Mouse (Mus musculus): ENCODE results near the gene Gja5. TPM values are rescaled to one million over a fixed set of nuclear protein-coding genes. Genes with fewer than 3 reads are reported as not detected.
"Not testable (repeated sequence)": the region's sequence is repeated elsewhere in the genome, so short reads cannot be mapped to it uniquely, and the experiment has no call there.

The Gja5 gene
- polyA plus RNA-seq, 1 experiment from 2014 or later, result 2.5 TPM

DNA sequence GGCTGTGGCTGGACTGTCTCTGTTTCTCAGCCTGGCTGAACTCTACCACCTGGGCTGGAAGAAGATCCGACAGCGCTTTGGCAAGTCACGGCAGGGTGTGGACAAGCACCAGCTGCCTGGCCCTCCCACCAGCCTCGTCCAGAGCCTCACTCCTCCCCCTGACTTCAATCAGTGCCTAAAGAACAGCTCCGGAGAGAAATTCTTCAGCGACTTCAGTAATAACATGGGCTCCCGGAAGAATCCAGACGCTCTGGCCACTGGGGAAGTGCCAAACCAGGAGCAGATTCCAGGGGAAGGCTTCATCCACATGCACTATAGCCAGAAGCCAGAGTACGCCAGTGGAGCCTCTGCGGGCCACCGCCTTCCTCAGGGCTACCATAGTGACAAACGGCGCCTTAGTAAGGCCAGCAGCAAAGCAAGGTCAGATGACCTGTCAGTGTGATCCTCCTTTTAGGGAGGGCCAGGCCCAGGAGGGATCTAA, 146.8 kb downstream of the Gja5 start:
- no peak overlapping the region for H3K27ac ChIP-seq
- no peak for ATAC-seq
- WGBS (ENCODE audit: insufficient replicate concordance), result 55% methylated on average over 13 of the region's 13 CpGs

GRCm38 (mm10) chr3:97052069-97052799, 147.7 kb downstream of the Gja5 start:
- H3K36me3 ChIP-seq, result no peaks in the 10 kb centered on the region
- H3K9me3 ChIP-seq (replicated peaks), result no peaks in the 10 kb centered on the region
- H3K4me1 ChIP-seq, result no peaks in the 10 kb centered on the region
- no peak for ATAC-seq
- H3K27me3 ChIP-seq (replicated peaks), result no peaks in the 10 kb centered on the region
- no peak overlapping the region for H3K9ac ChIP-seq
- WGBS (ENCODE audit: insufficient replicate concordance), result 61% methylated on average over 8 of the region's 8 CpGs
- H3K4me2 ChIP-seq, result no peak overlapping the region
- H3K4me3 ChIP-seq, result no peak overlapping the region
- no peak overlapping the region for H3K27ac ChIP-seq

More for the DNA sequence above, 146.8 kb downstream of the Gja5 start:
- Histone ChIP-seq H3K27me3 (replicated peaks) (no peaks in the 10 kb centered on the region), H3K4me2 (no peak overlapping the region), H3K9ac (no peak overlapping the region), H3K36me3 (no peaks in the 10 kb centered on the region), H3K9me3 (replicated peaks) (no peaks in the 10 kb centered on the region), H3K4me3 (no peak overlapping the region), H3K4me1 (no peaks in the 10 kb centered on the region)

DNA sequence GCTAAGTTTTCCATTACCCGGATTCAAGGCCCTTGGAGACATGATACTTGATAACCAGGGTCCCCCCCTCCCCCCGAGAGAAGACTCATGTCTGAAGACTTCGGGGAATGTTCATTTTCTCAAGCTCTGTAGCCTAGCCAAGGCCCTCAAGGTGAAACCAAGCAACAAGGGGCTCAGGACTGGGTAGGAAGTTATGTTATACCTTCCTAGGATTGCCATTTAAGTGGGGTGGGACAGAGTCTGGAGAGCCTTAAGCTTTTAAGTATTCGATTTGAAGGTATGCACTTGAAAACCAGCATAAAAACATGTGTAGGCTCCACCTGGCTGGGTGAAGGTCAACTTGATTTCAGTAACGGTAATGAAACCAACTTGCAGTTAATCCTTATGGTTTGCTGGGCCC, 154.2 kb downstream of the Gja5 start:
- no peak overlapping the region for H3K27ac ChIP-seq
- no peak overlapping the region for H3K4me3 ChIP-seq

DNA sequence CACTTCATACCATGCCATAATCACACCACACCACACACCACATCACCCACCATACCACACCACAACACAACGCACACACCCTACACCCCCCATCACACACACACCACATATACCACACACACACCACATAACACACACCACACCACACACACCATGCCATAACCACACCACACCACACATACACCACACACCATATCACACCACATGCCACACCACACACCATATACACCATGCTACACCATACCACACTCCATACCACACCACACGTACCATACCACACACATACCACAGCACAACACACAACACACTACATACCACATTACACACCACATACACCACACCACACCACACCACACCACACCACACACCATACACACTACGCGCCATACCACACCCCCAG, 155.6 kb downstream of the Gja5 start:
- Histone ChIP-seq H3K36me3 (no peaks in the 10 kb centered on the region), H3K4me3 (no peak overlapping the region), H3K4me1 (no peaks in the 10 kb centered on the region), H3K27me3 (replicated peaks) (no peaks in the 10 kb centered on the region), H3K9me3 (replicated peaks) (no peaks in the 10 kb centered on the region), H3K4me2 (no peak overlapping the region), H3K9ac (no peak overlapping the region), H3K27ac (no peak overlapping the region)
- ATAC-seq, result no peak
- WGBS (ENCODE audit: insufficient replicate concordance), result 77% methylated on average over 4 of the region's 4 CpGs

More for the DNA sequence above, 154.2 kb downstream of the Gja5 start:
- Histone ChIP-seq H3K4me1 (no peaks in the 10 kb centered on the region), H3K9ac (no peak overlapping the region), H3K4me2 (no peak overlapping the region), H3K27me3 (replicated peaks) (no peaks in the 10 kb centered on the region), H3K36me3 (no peaks in the 10 kb centered on the region), H3K9me3 (replicated peaks) (no peaks in the 10 kb centered on the region)
- ATAC-seq, result no peak
- 61% methylated on average over 5 of the region's 5 CpGs for WGBS (ENCODE audit: insufficient replicate concordance)

DNA sequence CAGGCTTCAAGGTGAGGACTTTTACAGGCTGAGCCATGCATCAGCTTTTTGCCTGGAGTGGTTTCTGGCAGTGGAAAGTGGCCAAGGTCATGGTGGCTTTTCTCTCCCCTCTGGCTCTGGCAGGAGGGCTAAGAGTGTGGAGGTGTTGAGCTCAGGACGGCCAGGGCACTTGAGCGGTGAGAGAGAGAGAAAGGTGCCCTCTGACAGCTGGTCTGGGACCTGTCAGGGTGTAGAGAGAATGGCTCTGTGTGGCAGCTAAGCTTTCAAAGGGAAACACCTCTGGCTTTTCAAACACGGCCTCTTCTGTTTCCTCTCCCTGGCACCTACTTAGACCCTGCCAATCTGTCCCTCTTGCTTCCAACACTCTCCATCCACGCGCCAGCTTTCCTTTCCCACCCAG, 158.3 kb downstream of the Gja5 start:
- no peaks in the 10 kb centered on the region for H3K4me1 ChIP-seq
- no peak overlapping the region for H3K27ac ChIP-seq
- no peaks in the 10 kb centered on the region for H3K9me3 ChIP-seq (replicated peaks)
- no peaks in the 10 kb centered on the region for H3K27me3 ChIP-seq (replicated peaks)
- no peak overlapping the region for H3K4me2 ChIP-seq
- no peak overlapping the region for H3K9ac ChIP-seq
- no peak for ATAC-seq
- no peak overlapping the region for H3K4me3 ChIP-seq
- H3K36me3 ChIP-seq, result no peaks in the 10 kb centered on the region
- WGBS (ENCODE audit: insufficient replicate concordance), result 61% methylated on average over 5 of the region's 5 CpGs

DNA sequence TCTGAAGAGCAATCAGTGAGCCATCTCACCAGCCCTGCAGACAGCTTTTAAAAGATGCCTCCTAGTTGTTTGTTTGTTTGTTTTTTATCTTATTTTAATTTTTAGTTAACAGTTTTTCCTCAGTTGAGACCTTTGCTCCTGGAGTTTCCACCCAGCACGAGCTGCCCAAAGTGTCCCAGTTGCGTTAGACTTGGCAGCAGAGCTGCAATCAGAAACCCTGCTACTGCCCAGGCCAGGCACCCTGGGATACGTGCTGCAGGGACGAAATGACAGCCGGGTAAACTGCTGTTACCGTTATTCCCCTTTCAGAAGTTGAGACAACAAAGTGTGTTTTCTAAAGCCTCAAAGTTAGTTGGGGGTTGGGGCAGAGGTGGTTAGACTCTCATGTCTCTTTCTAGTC, 159.6 kb downstream of the Gja5 start:
- Histone ChIP-seq H3K4me1 (no peaks in the 10 kb centered on the region), H3K36me3 (no peaks in the 10 kb centered on the region), H3K9me3 (replicated peaks) (no peaks in the 10 kb centered on the region), H3K9ac (no peak overlapping the region), H3K4me3 (no peak overlapping the region), H3K27me3 (replicated peaks) (no peaks in the 10 kb centered on the region), H3K4me2 (no peak overlapping the region), H3K27ac (no peak overlapping the region)
- ATAC-seq, result no peak
- 51% methylated on average over 6 of the region's 6 CpGs for WGBS (ENCODE audit: insufficient replicate concordance)

- H3K27ac ChIP-seq; H3K4me1 ChIP-seq; H3K36me3 ChIP-seq; H3K27me3 ChIP-seq (replicated peaks); ATAC-seq; H3K4me2 ChIP-seq; H3K9me3 ChIP-seq (replicated peaks); H3K4me3 ChIP-seq; H3K9ac ChIP-seq: not testable (repeated sequence)
- 70% methylated on average over 7 of the region's 7 CpGs for WGBS (ENCODE audit: insufficient replicate concordance)
Observed at GRCm38 (mm10) chr3:97069589-97069988, 165.1 kb downstream of the Gja5 start.

DNA sequence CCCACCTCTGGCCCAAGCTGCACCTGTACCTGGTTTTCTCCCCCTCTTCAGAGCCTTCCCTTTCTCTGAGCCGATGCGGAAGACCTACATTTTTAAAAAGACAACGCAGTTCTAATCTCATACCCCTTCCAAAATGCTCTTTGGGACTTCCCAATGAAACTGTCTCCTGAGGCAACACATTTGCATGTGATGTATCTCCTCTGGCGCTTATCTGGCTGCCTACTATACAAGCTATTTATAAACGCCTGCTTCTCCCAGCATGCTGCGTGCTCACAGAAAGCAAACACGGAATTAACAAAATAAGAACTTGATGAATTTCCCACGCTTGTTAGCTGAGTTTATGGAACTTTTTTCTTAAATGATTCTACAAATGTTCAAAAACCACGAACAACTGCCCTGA, 167.4 kb downstream of the Gja5 start:
- ATAC-seq, H3K27ac ChIP-seq: not testable (repeated sequence)

GRCm38 (mm10) chr3:97072361-97072760, 167.9 kb downstream of the Gja5 start:
- not testable (repeated sequence) for H3K4me2 ChIP-seq; H3K4me1 ChIP-seq; ATAC-seq; H3K27me3 ChIP-seq (replicated peaks); H3K36me3 ChIP-seq; H3K9me3 ChIP-seq (replicated peaks); H3K4me3 ChIP-seq; H3K27ac ChIP-seq; H3K9ac ChIP-seq
- 48% methylated on average over 5 of the region's 5 CpGs for WGBS (ENCODE audit: insufficient replicate concordance)

More for the DNA sequence above, 167.4 kb downstream of the Gja5 start:
- not testable (repeated sequence) for H3K4me1 ChIP-seq; H3K9ac ChIP-seq; H3K36me3 ChIP-seq; H3K9me3 ChIP-seq (replicated peaks); H3K4me3 ChIP-seq; H3K27me3 ChIP-seq (replicated peaks); H3K4me2 ChIP-seq
- WGBS (ENCODE audit: insufficient replicate concordance), result 62% methylated on average over 9 of the region's 9 CpGs

GRCm38 (mm10) chr3:97075744-97076350, 171.4 kb downstream of the Gja5 start:
- H3K4me3 ChIP-seq; H3K4me2 ChIP-seq; H3K27me3 ChIP-seq (replicated peaks); H3K9me3 ChIP-seq (replicated peaks); H3K27ac ChIP-seq; H3K9ac ChIP-seq; ATAC-seq; H3K4me1 ChIP-seq; H3K36me3 ChIP-seq: not testable (repeated sequence)
- 40% methylated on average over 2 of the region's 11 CpGs for WGBS (ENCODE audit: insufficient replicate concordance)

- H3K27ac ChIP-seq, result no peak overlapping the region
- 0 out of 2 replicates have a peak overlapping the region, but pooled peaks have one; percentile 2 for H3K4me2 ChIP-seq
- no peaks in the 10 kb centered on the region for H3K4me1 ChIP-seq
- H3K36me3 ChIP-seq, result no peaks in the 10 kb centered on the region
- peak overlapping the region; percentile 7; the same call in 1 of the 2 replicates for H3K4me3 ChIP-seq
- no peaks in the 10 kb centered on the region for H3K27me3 ChIP-seq (replicated peaks)
- H3K9me3 ChIP-seq (replicated peaks), result no peaks in the 10 kb centered on the region
- no peak for ATAC-seq
- no peak overlapping the region for H3K9ac ChIP-seq
- WGBS (ENCODE audit: insufficient replicate concordance), result 31% methylated on average over 6 of the region's 6 CpGs
Observed at GRCm38 (mm10) chr3:97076412-97076811, 171.9 kb downstream of the Gja5 start.

DNA sequence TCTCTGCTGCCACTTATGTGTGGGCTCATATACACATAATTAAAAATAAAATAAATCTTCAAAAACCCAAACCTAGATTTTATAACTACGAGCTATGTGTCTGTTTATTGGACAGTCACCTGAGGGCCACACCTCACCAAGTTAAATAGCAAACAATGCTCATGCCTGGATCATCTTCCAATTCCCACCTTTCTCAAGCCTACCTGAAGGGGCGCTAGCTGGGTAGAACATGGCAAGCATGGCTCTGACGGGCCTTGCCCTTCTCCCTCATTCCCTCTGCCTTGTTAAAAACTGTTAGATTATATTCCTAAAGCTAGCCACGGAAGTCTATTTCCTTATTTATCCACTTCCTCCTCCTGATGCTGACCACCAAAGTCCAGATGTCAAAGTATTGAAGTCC, 173.9 kb downstream of the Gja5 start:
- no peaks in the 10 kb centered on the region for H3K27me3 ChIP-seq (replicated peaks)
- no peak overlapping the region for H3K9ac ChIP-seq
- H3K9me3 ChIP-seq (replicated peaks), result no peaks in the 10 kb centered on the region
- ATAC-seq, result no peak
- H3K4me2 ChIP-seq, result no peak overlapping the region
- H3K4me1 ChIP-seq, result no peaks in the 10 kb centered on the region
- H3K4me3 ChIP-seq, result no peak overlapping the region
- no peak overlapping the region for H3K27ac ChIP-seq
- WGBS (ENCODE audit: insufficient replicate concordance), result 35% methylated on average over 4 of the region's 4 CpGs
- no peaks in the 10 kb centered on the region for H3K36me3 ChIP-seq
